ENCODE assay signal across 8 mouse cellular contexts in the genomic region with DNA sequence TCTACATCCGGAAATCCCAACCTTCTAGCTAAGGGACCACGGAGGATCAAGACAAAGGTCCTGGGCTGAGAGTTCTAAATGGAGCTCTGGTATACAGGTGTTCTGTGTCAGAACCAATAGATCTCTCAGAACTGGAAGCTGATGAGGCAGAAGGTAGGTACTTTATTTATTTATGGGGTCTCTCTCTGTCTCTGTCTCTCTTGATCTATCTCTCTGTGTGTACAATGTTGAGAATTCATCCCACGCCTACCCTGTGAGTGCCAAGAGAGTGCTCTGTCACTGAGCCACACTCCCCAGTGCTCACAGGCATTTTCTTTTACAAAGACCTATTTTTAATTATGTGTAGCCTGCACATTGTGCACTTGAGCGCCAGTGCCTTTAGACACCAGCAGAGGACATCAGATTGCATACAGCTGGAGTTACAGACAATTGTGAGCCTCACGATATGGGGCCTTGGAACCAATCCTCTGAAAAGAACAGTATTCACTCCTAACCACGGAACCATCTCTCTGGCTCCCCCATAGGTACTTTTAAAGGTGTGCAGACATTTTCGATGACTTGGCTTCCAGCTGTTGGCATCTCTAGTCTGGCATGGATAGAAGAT. TPM values are rescaled to one million over a fixed set of nuclear protein-coding genes. Genes with fewer than 3 reads are reported as not detected.
A peak's percentile ranks its signal among the peaks of the same experiment; 100 is the strongest.
DNase-seq lines count a peak whose midpoint lies in the region; ATAC-seq and TF ChIP-seq lines count a peak whose summit lies in the region.

A gene (minus strand): TSS at position 51 of the 604 bp plus-strand sequence.

- TF ChIP-seq EP300 in heart, adult 2 months (IDR thresholded peaks at IDR 0.05; ENCODE audit: insufficient read depth, low read depth, low read length) = no peak

- no peak within 1 kb of the TSS for H3K4me2 ChIP-seq in hindbrain, postnatal 0 days (ENCODE audit: low read depth, low read length)

- H3K36me3 ChIP-seq in heart, adult 2 months (ENCODE audit: control insufficient read depth, insufficient read depth, low read length) = no peaks in the 10 kb centered on the region
- no peaks in the 10 kb centered on the region for H3K36me3 ChIP-seq in hindbrain, postnatal 0 days (ENCODE audit: insufficient read depth, low read length)

- intact Hi-C loops in heart, adult 2 months (cut with DNase I) = no loop called here
- intact Hi-C loops in gastrocnemius, adult 2 months (cut with DNase I) = no loop called here

- no peaks in the 10 kb centered on the region for H3K27me3 ChIP-seq in heart, adult 2 months (ENCODE audit: control insufficient read depth, insufficient read depth, low read length)
- H3K27me3 ChIP-seq in hindbrain, postnatal 0 days (ENCODE audit: insufficient read depth, low read length) = no peaks in the 10 kb centered on the region

- H3K4me1 ChIP-seq in heart, adult 2 months (ENCODE audit: control insufficient read depth, insufficient read depth, low read length) = no peaks in the 10 kb centered on the region
- H3K4me1 ChIP-seq in hindbrain, postnatal 0 days (ENCODE audit: insufficient read depth, low read length) = no peaks in the 10 kb centered on the region

- 54% methylated on average over 7 of the region's 7 CpGs for WGBS in heart, adult 2 months
- WGBS in hindbrain, postnatal 0 days = 58% methylated on average over 7 of the region's 7 CpGs

- H3K9me3 ChIP-seq in hindbrain, postnatal 0 days (ENCODE audit: low read length) = no peaks in the 10 kb centered on the region

- no peak for DNase-seq in heart, adult 2 months
- no peak for DNase-seq in heart, adult 11 months
- DNase-seq in adrenal gland, adult 8-10 months = no peak
- DNase-seq in gastrocnemius, adult 2 months = no peak
- peak; percentile 30 for DNase-seq in hindbrain, postnatal 0 days (ENCODE audit: low spot score)
- DNase-seq in natural killer cell, adult 2 months (ENCODE audit: low spot score in 2 of 2) = no peak
- no peak for DNase-seq in c-Kit-positive CD71-positive TER-119-positive erythroid progenitor cells, embryonic 14.5 days (ENCODE audit: low spot score)

- TF ChIP-seq CTCF in heart, adult 2 months (IDR thresholded peaks at IDR 0.05) = no peak
- TF ChIP-seq CTCF in gastrocnemius, adult 2 months (IDR thresholded peaks at IDR 0.05) = no peak
- peak; percentile 34; the same call in 1 of the 2 replicates for TF ChIP-seq CTCF in hindbrain, postnatal 0 days (IDR thresholded peaks at IDR 0.05; ENCODE audit: low read depth)

- no peak within 1 kb of the TSS for H3K9ac ChIP-seq in heart, adult 2 months (ENCODE audit: low read depth, low read length)
- H3K9ac ChIP-seq in hindbrain, postnatal 0 days (replicated peaks; ENCODE audit: low read length) = no peak within 1 kb of the TSS

- TF ChIP-seq POLR2A in heart, adult 2 months (IDR thresholded peaks at IDR 0.05; ENCODE audit: insufficient read depth, low read depth, low read length) = no peak

- H3K79me2 ChIP-seq in heart, adult 2 months (replicated peaks; ENCODE audit: control insufficient read depth, insufficient read depth, low read length) = no peaks in the 10 kb centered on the region

- no peak for ATAC-seq in hindbrain, postnatal 0 days
- ATAC-seq in megakaryocyte, adult 5-6 weeks (ENCODE audit: poor library complexity, severe bottlenecking) = no peak

- no peak within 1 kb of the TSS for H3K27ac ChIP-seq in heart, adult 2 months
- H3K27ac ChIP-seq in gastrocnemius, adult 2 months = no peak within 1 kb of the TSS
- H3K27ac ChIP-seq in hindbrain, postnatal 0 days = no peak within 1 kb of the TSS

- H3K4me3 ChIP-seq in heart, adult 2 months = no peak within 1 kb of the TSS
- no peak within 1 kb of the TSS for H3K4me3 ChIP-seq in gastrocnemius, adult 2 months
- no peak within 1 kb of the TSS for H3K4me3 ChIP-seq in hindbrain, postnatal 0 days (ENCODE audit: low read length)

RNA-seq across cellular contexts. Expression of the gene that starts here (rescaled TPM):
- total RNA-seq in heart, adult 2 months (2021) = 100 to 1,000 TPM; 111 to 114 TPM
- polyA plus RNA-seq in heart, adult 2 months (2012; rRNA removed) = 45.4 and 90.6 TPM in 2 replicates
- 100 to 1,000 TPM; 159 to 224 (median 194) TPM for total RNA-seq in adrenal gland, adult 8-10 months (2022)
- 100 to 1,000 TPM; 147 to 182 TPM for total RNA-seq in gastrocnemius, adult 2 months (2021)
- total RNA-seq in hindbrain, postnatal 0 days (2014; rRNA removed) = 35.0 and 50.7 TPM in 2 replicates
- polyA plus RNA-seq in hindbrain, postnatal 0 days (2015; fragmentation: Nextera tagmentation; extraction: Ambion mirVana) = 158 and 171 TPM in 2 replicates
- total RNA-seq in megakaryocyte, adult 5-6 weeks (2015) = 158 and 172 TPM in 2 replicates
- total RNA-seq in megakaryocyte, adult 5-6 weeks (2017) = 132 and 146 TPM in 2 replicates
